Mouse (Mus musculus) layer of hippocampus, adult 9-10 months (tissue): ENCODE results near the gene Hoxa4.

Experiments used
- DNase-seq: peaks from one replicate; pipeline ENCODE4 v3.0.0; 2022; ENCODE audit warnings: low spot score

The Hoxa4 gene

GRCm38 (mm10) chr6:52190906-52191810 lies at the start of gene Hoxa4:
Gene Hoxa4, minus strand, starts transcription at chr6:52191753.
- DNase-seq = no peak

GRCm38 (mm10) chr6:52241001-52241621 lies 49.6 kb upstream of the Hoxa4 start:
- DNase-seq = no peak

DNA sequence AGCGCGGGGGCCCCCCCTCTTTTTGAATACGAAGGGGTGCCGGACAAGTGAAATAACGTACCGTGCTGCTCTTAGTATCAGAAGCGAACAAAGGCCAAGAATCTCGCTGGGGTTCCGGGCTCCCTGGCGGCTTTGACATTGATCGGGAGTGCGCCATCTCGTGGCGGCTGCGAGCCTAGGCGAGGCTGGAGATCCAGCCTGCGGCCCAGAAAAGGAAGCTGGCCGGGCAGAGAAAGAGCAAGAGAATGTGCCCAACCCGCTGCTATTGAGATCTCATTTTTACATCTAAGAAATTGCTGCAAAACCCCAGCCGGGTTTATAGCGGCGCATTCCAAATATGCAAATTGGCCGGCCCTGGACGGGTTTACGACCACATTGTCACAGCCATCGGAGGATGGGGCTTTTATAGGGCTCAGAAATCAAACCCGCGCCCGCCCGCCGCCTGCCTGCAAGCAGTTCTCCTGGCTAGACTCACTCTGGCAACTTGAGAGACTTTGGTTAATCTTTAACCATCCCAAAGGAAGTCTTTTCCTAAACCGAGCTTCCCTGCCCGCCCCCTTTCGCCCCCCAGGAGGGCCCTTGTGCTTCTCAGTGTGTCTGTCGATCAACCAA lies 48.9 kb upstream of the Hoxa4 start, which contains the start of gene Hoxa10:
TSS of gene Hoxa10 (minus strand) at position 466 of the 612 bp plus-strand sequence.
- no peak for DNase-seq

DNA sequence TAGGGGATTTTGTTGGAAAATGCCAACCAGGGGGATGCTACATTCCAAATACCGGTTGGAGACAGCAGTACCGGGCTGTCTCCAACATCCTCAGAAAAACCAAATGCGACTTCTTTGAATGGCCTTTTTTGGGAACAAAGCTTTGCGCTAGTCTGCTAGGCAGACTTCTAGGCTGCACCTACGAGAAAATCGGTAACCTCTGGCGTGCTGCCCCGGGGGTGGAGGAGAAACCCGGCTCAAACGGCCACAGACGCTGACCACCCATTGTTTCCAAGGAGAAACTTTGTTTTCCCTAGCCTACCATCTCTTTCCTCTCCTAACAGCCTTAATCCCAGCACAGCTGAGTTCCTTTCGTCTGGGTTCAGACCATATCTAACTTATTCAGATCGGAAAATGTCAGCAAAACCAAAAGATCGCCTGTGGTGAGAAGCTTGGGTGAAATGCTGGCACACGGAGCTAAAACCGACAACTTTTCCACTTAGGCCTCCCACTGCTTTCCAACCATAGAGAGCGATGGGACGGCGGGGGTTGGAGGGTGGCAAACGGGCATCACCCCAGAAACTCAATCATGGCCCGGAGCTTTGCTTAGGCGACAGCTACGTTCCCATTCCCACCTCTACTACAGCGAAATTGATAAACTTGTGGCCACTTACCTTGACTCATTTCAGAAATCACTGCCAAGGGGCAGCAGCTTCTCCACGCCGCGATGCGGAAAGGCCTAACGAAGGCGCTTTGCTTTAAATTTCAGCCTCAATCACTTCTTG lies 48.3 kb upstream of the Hoxa4 start:
- DNase-seq = no peak

GRCm38 (mm10) chr6:52238976-52239375 lies 47.4 kb upstream of the Hoxa4 start:
- DNase-seq = no peak

DNA sequence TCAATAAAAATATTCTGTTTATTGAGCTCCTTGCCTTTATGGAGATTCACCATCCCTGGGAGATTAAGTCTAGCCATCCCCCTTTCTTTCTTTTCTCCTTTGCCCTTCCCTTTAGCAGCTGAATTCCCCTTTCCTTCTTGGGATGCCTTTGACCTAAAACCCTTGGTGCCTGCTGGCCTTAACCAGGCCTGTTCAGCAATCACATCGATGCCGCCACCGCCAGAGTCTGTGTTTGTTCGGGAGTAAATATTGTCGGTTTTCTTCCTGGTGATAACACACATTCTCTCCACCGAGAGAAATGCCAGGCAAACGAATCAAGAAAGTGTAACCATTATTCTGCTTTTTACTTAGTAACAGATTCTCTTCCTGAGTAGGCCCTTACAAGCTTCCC lies 46.6 kb upstream of the Hoxa4 start:
- no peak for DNase-seq

DNA sequence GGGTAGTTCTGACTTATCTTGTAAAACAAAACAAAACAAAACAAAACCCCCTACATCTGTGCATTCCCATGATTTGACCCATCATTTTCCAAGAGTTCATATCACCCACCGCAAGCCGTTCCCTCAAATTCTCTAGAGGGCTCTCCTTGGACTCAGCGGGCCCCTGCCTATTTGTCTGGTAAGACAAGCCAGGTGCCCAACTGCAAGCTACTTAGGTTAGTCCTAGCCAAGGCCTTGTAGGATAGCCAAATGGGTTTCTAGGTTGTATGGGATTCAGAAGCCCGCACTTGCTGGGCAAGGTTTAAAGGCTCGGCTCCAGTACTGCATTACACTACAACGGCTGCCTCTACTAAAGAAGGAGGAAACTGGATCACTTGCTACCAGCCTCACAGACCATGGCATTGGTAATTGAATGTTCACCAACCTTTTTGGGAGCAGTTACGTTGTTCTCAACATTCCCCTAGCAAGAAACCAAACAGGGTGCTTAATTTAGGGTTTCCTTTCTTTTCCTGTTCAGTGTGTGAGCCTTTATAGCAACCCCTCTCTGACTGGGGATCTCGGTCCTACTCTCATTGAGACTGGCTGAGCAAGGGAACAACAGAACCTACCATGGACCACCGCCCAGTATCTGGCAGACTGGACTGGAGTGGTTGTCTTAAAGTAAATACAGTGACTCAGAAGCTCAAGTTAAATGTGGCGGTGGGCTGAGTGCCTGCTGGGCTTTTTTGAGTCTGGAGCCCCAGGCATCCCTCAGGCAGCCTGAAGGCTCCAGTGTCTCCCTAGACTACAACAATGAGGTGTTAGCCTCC lies 46.0 kb upstream of the Hoxa4 start:
- DNase-seq = no peak

GRCm38 (mm10) chr6:52236806-52237205 lies 45.3 kb upstream of the Hoxa4 start:
- DNase-seq = no peak

DNA sequence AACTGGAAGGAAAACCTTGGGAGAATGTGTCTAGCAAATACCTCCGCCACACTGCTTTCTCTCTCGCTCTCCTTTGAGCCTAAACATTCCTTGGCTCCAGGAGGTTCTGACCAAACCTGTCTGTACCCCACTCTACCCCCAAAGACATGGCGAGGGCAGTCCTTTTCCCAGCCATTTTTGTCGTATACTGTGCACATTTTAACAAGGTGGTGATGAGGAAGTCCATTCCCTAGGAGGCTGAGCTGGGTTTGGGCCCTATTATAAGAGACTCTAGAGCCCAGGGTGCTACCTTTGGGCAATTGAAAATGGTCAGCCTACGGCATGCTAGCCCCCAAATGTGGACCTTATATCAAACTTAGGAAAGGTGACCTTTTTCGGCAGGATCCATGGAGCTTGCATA lies 44.3 kb upstream of the Hoxa4 start:
- no peak for DNase-seq

DNA sequence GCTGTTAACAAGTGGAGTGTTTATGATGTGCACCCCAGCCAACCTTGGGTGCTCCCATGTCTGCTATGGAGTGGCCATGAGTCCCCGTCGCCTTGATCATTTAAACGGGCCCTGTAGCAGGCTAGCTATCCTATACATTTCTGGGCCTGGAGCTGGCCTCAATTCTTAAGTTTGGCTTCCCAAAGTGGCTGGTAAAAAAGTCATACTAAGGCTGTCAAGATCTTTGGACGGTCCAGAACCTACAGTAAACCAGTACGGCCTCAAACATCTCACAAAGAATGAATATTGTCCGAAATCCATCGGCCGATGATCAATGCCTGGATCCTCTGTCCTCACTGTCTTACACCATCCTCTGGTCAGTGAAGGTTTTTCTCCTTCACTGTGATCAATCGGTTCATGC lies 43.7 kb upstream of the Hoxa4 start:
- DNase-seq = no peak

- no peak for DNase-seq
Measured at GRCm38 (mm10) chr6:52234428-52235140, 43.0 kb upstream of the Hoxa4 start.

GRCm38 (mm10) chr6:52233546-52234427 lies 42.2 kb upstream of the Hoxa4 start:
- DNase-seq = no peak

DNA sequence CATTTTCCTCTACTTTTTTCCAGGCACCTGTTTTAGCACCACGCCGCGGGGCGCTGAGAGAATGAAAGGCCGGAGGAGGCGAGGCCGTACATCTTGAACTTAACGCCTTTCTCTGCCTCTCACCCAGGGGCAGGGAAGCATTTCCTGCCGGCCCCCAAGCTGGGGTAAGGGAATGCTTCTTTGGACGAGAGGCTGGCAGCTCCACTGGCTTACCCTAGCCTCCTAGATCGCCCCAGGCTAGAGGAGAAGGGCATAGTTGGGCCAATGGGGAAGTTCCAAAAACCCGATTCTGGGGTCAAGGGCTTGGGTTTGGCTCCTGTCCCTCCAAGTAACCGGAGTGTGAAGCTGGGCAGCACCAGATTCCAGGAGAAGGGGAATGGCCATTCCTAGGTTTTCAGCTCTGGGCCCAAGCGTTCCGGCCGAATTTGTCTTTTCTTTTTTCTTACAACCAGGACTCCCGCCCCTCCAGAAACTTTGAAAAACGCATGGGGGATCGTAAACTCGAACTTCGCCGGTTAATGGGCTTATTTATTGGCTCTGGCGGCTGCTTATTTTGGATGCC lies 41.5 kb upstream of the Hoxa4 start:
- no peak for DNase-seq

DNA sequence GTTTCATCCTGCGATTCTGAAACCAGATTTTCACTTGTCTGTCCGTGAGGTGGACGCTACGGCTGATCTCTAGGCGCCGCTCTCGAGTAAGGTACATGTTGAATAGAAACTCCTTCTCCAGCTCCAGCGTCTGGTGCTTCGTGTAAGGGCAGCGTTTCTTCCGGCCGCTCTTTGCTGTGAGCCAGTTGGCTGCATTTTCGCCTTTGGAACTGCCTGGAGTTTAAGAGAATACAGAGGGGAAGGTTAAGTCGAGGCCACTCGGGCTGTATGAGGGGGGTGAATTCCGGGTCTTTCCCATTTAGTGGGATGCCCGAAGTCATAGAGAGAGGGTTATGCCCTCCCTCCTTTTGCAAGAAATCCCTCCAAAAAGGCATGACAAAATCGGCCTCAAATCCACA lies 41.0 kb upstream of the Hoxa4 start:
- DNase-seq = no peak

GRCm38 (mm10) chr6:52231885-52232567 lies 40.5 kb upstream of the Hoxa4 start:
- no peak for DNase-seq

- no peak for DNase-seq
Measured at GRCm38 (mm10) chr6:52230516-52231165, 39.1 kb upstream of the Hoxa4 start, which contains the start of gene Hoxa9. Gene Hoxa9, minus strand, starts transcription at chr6:52231089.

- no peak for DNase-seq
Measured at GRCm38 (mm10) chr6:52229558-52230416, 38.2 kb upstream of the Hoxa4 start.
